Mouse (Mus musculus) ES-E14 (cell line): ENCODE data around the gene Gm17304.

ENCODE experiments used
- CHD2 ChIP-seq: IDR thresholded peaks from 2 replicates; pipeline ENCODE4 v1.6.1; 2014; ENCODE audit warnings: mild to moderate bottlenecking, low read depth, low read length, inconsistent platforms
- MAFK ChIP-seq: IDR thresholded peaks from 2 replicates; pipeline ENCODE4 v1.6.1; 2014; ENCODE audit warnings: mild to moderate bottlenecking, low read depth, low read length, inconsistent platforms; ENCODE audit not compliant: insufficient read depth

DNA sequence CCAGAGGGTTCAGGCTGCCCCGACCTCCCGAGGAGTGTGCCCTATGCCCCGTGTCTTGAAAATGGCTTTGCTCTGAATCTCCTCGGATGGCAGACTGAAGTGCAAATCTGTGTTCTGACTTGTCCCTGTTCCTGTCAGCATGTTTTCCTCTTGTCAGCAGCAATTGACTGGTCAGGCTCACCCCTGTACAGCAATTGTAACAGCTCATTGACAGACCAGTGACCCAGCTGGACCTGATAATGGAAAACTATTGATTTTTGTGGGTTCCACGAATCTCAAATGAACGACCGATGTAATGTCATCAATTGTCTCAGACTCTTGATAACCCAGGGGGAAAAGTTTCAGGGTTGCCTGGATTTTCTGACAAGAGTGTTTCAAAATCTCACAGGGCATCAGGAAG, 28.0 kb upstream of the Gm17304 start:
- TF ChIP-seq CHD2 = no peak
- TF ChIP-seq MAFK = no peak
